Mouse (Mus musculus) C2C12 (cell line): ENCODE measurements around the gene Mia.

Source experiments
- CTCF ChIP-seq: IDR thresholded peaks from one replicate; pipeline ENCODE4 v1.5.1; 2011; ENCODE audit not compliant: control insufficient read depth, insufficient read depth, insufficient read length
- USF1 ChIP-seq: IDR thresholded peaks from one replicate; pipeline ENCODE4 v1.6.1; 2011; ENCODE audit warnings: low read depth, mild to moderate bottlenecking, control low read depth, moderate library complexity

GRCm38 (mm10) chr7:27133757-27134156, 47.2 kb downstream of the Mia start:
- TF ChIP-seq CTCF (no peak), USF1 (no peak)
